Mouse (Mus musculus) lung, postnatal 4 days (tissue): ENCODE data around the gene Rfx3.

Experiments
- DNase-seq, 2 experiments: peaks; one replicate each; pipeline ENCODE4 v3.0.0; 2021

Rfx3 gene

GRCm38 (mm10) chr19:27905172-27905571, 105.8 kb downstream of the Rfx3 start:
- no peak for DNase-seq

- DNase-seq, result no peak
Observed at GRCm38 (mm10) chr19:27904655-27905054, 106.3 kb downstream of the Rfx3 start.

DNA sequence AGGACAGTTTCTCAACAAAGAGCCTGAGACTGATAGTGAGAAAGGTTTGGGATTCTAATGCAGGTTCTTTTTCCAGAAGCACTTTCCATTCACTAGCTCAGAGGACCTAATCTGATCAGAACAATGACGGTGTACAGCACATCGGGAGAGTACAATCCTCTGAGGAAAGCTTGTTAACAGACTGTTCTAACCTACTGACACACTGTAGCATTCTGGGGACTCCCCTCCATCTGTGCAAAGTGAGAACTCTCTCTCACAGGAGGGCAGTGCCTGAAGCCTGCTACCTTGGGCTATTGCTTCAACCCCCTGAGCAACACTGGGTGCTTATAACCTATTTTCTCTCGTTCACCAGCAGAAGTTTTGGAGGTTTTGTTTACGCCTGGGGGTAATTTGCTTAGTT, 106.8 kb downstream of the Rfx3 start:
- DNase-seq, result no peak

GRCm38 (mm10) chr19:27902601-27903000, 108.4 kb downstream of the Rfx3 start:
- no peak for DNase-seq

- no peak for DNase-seq
Observed at GRCm38 (mm10) chr19:27901693-27902092, 109.3 kb downstream of the Rfx3 start.

- DNase-seq, result no peak
Observed at GRCm38 (mm10) chr19:27884520-27884919, 126.4 kb downstream of the Rfx3 start.

GRCm38 (mm10) chr19:27877429-27877828, 133.5 kb downstream of the Rfx3 start:
- no peak for DNase-seq

GRCm38 (mm10) chr19:27870794-27871193, 140.2 kb downstream of the Rfx3 start:
- no peak for DNase-seq

DNA sequence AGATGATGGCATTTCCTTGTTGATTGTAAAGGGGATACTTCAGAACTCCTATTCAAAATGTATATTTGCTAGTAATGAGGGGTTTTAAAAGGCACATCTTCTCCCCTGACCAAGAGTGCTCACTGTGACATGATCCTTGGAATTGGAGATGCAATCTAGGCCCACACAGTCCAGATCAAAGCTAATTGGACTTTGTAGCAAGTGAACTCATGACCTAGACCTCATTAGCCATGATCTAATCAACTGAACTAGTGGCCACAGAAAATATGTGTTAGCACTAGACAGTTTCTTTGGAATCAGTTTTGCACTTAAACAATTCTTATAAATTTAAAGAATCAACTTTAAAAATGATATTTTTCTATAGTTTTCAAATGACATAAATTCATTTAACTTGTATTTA, 151.3 kb downstream of the Rfx3 start:
- DNase-seq, result no peak

- DNase-seq, result no peak
Observed at GRCm38 (mm10) chr19:27848946-27849345, 162.0 kb downstream of the Rfx3 start.

- no peak for DNase-seq
Observed at GRCm38 (mm10) chr19:27847055-27847454, 163.9 kb downstream of the Rfx3 start.

GRCm38 (mm10) chr19:27838635-27839034, 172.3 kb downstream of the Rfx3 start:
- no peak for DNase-seq

GRCm38 (mm10) chr19:27838041-27838440, 172.9 kb downstream of the Rfx3 start:
- no peak for DNase-seq

- DNase-seq, result no peak
Observed at GRCm38 (mm10) chr19:27832448-27832847, 178.5 kb downstream of the Rfx3 start.

DNA sequence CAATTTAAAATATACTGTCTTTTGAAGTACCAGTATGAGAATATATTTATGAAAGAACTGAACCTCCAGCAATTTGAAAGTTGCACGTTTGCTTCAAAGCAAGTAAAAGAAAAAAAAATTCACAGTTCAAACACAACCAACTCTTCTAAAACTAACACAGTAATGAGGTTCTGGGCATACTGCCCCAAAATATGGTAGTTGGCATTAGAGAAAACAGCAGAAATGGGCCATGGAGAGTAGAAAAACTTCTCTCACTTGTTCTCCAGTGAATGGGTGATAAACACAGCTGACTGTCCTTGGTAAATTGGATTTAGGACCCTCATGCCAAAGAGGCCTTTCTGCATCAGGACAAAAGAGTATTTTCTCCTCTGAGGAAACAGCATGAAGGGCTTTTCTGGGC, 182.7 kb downstream of the Rfx3 start:
- no peak for DNase-seq

DNA sequence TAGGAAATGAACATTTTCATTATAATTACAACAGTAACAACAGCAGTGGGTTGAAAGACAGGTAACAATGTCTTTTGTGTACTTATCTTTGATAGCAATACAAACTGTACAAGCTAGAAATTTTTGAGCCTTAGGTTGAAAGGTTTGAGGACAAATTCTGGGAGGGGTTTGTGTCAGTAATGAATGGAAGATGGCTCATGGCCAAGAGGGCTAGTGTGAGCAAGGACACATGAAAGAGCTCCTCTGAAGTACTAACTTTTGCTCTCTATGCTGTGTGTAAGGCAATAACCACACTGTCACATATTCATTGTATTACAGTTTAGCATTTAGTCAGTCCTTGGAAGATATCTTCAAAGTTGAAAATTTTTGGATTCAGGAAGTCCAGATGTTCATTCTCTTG, 193.3 kb downstream of the Rfx3 start:
- no peak for DNase-seq

GRCm38 (mm10) chr19:27780030-27780429, 230.9 kb downstream of the Rfx3 start:
- peak; percentile 22 to 34 for DNase-seq

DNA sequence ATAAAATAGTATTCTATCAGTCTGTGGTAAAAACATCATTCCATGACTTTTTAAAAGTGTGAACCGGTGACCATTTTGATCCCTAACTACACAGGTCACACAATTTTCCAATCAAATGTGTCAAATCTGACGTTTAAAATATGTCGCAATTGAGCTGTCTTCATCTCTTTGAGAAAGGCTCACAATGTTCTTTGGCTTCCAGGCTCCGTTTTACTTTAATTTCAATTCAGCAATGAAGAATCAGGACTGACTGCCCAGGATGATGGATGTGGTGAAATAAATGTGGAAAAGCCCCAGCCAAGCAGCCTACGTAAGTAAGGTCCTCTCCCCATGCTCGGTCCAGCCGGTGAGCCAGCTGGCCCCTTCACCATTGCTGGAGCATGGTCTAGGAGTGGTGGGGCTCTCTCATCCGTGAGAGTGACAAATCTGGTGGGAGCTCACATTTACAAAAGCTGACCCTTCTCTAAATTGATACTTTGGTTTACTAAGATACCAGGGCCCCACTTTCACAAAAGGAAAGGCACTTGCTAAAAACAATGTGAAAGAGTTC, 240.2 kb downstream of the Rfx3 start:
- DNase-seq, result no peak

DNA sequence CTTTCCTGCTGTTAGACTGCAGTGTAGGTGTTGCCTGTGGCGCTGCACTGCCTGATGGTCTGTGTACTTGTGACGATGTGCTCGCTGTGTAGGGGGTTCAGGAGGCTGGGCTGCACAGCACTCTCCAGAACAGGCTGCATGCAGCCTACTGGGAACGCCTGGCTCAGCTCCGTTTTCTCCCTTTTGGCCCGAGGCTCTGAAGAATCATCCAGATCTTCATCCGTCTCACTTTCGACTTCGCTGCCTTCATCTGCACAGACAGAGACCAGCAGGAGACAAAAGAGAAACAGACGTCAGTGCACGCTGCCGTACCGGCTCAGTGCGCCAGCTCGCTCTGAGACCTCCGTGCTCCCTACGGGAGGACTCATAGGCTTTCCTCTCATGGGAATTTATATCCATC, 242.5 kb downstream of the Rfx3 start:
- no peak for DNase-seq

DNA sequence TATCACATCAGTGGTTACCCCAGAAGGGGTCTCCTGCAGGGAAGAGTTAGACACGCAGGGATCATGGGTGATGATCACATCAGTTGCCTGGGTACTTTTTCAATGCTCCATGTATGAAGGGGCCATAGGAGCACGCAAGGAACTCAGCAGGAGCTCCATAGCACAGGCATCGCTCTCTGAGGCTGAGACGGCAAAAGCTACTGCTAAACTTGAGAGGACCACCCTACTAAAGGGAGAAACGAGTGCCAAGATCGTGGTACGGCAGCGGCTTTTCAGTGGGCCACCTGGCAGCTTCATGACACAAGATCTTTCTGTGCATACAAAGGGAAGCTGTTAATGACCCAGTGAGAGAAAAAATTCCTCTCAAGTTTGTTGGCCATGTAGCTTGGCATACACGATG, 250.7 kb downstream of the Rfx3 start:
- no peak for DNase-seq

DNA sequence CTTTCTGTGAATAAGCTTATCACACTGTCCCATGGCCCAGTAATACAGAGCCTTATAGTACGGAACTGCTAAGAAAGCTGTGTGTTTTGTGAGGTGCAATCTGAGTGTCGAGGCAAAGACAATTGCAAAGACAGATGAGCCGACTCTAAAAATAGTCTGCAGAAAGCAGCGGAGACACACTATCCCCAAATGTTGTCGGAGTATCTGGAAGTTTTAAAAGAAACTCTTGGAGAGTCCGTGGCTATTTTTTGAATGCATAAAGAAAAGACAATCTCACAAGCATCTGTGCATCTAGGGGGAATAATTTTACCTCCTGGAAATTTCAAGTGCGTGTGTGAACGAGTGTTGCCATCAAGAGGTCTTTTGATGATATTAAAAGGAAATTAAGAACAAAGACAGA, 251.6 kb downstream of the Rfx3 start:
- DNase-seq, result no peak

DNA sequence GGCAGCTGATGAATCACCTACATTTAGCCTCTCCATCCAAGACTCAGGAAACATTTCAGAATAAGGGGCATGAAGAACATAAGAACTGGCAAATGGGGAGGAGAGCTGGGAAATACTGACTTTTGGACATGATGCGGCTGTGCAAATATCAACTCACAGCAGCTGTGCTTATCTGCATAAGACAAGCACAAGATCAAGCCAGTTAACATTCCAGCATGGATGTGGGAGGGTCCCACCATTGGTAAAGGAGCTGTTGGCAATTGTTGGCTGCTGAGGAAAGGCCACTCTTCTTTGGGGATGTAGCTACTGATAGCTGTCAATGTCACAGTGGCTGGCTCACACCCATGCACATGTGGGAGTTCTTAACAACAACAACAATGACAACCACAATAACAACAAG, 263.7 kb downstream of the Rfx3 start:
- DNase-seq, result no peak

- no peak for DNase-seq
Observed at GRCm38 (mm10) chr19:27738908-27739307, 272.1 kb downstream of the Rfx3 start.

DNA sequence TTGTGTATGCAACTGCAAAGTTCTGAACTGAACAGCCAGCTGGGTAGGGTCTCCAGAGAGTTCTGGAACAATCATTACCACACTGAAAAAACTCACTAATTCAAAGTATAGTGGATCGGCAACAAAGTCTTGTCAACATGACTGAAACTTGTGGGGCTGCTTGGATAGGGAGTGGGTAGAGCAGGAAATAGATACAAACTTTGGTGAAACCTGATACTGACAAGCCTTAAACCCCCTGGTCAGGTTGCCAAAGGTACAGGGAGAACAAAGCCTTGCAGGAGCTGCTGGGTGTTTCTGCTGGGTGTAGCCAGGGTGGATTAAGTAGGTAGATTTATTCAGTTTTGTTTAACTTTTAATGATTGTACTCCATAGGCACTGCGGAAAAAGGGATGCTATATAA, 274.4 kb downstream of the Rfx3 start:
- DNase-seq, result no peak

DNA sequence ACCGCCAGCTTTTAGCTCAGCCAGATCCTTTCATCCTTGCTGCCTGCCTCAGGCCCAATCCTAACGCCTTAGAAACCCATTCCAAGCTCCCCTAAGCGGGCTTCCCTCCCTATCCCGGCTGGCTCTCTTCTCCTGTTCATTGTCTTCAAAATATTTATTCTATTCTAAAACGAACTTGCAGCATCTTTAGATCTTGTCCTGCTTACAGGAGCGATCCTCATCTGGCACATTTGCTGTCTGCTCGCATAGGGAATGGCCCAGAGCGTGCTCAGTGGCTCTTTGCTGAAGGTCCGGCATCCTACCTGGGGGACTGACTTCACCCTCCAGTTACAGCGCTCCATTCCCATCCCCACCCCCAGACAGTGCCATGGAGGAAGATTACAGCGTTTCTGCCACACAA, 292.0 kb downstream of the Rfx3 start:
- no peak for DNase-seq

GRCm38 (mm10) chr19:27716274-27716673, 294.7 kb downstream of the Rfx3 start:
- DNase-seq, result no peak
